Mouse (Mus musculus) thymus, postnatal 25 days (tissue): ENCODE measurements around the gene Metap2.
A peak's percentile ranks its signal among the peaks of the same experiment; 100 is the strongest.

Source experiments
- DNase-seq: peaks from one replicate; pipeline ENCODE4 v3.0.0; 2022

Metap2 gene

DNA sequence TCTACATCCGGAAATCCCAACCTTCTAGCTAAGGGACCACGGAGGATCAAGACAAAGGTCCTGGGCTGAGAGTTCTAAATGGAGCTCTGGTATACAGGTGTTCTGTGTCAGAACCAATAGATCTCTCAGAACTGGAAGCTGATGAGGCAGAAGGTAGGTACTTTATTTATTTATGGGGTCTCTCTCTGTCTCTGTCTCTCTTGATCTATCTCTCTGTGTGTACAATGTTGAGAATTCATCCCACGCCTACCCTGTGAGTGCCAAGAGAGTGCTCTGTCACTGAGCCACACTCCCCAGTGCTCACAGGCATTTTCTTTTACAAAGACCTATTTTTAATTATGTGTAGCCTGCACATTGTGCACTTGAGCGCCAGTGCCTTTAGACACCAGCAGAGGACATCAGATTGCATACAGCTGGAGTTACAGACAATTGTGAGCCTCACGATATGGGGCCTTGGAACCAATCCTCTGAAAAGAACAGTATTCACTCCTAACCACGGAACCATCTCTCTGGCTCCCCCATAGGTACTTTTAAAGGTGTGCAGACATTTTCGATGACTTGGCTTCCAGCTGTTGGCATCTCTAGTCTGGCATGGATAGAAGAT, at the start of gene Metap2:
Metap2 (minus strand) TSS at position 51 of the 604 bp plus-strand sequence.
- DNase-seq, result no peak

DNA sequence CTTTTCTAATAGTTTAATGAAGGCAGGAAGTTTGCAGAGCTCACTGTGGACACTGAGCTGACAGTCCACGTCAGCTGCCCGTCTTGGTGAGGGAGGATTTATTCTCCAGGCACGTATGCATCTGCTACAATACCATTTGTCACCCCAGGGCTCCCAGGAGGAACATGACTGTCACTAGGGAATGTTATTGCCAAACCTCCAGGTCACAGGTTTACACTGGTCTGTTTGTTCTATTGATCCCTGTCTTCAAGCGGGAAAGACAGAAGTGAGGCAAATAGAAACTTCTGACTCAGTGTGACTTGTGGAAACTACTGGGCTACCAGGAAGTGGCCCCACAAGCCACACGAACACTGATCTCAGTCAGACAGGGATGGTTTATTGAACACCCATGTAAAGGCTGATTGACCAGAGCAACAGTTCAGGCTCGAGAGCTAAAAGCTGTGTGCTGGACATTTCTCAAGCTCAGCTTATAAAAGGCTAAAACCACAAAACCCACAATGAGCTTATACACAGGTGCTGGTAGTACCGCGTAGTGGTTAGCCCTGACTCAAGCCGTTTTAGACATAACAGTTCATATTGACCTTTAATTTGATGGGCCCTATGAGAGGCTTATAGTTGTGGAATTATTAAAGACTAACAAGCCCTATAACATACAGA, 49.1 kb upstream of the Metap2 start:
- no peak for DNase-seq

DNA sequence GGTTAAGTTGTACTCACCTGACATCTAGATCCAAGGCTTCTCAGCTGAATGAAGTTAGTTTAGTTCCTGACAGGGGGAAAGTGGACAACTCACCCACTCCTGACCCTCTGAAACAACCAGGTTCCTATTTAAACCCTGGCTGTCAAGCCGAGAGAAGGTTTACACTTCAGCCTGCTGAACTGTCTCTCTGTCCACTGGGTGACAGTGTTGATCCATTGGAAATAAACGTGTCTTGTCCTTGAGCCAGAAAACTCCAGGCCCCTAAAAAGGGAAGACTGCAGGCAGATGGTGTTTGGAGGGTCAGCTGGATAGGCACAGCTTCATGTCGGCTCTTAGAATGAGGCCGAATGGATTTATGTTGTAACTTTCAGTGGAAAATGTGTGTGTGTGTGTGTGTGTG, 48.5 kb upstream of the Metap2 start:
- DNase-seq, result no peak

DNA sequence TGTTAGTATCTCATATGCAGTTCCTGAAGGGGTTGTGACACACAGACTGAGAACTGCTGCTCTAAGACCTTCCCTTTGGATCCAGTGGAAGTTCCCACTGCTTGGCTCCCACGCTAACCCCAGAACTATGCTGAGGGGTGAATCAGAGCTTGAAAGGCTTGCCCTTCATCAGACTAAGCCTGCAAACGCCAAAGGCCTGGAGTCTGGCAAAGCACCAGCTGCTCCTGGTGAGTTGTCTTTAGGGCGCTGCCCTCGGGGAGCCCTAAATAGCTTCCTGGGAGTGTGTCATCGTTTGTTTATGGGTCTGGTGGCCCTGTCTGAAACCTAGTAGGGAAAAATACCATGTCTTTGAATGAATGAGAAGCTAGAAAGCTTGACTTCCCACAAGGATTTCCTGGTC, 47.3 kb upstream of the Metap2 start:
- no peak for DNase-seq

DNA sequence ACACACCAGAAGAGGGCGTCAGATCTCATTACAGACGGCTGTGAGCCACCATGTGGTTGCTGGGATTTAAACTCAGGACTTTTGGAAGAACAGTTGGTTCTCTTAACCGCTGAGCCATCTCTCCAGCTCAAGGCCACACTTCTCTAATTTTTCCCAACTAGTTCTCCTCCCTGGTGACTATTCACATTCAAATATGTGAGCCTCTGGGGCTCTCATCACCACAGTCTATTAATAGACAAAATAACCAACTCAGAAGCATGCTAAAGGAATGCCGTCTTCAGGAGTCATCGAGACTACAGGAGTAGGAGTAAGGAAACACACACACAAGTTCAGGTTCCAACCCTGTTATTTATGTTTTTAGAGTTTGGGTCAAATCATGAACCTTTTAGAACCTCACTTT, 43.4 kb upstream of the Metap2 start:
- DNase-seq, result no peak

DNA sequence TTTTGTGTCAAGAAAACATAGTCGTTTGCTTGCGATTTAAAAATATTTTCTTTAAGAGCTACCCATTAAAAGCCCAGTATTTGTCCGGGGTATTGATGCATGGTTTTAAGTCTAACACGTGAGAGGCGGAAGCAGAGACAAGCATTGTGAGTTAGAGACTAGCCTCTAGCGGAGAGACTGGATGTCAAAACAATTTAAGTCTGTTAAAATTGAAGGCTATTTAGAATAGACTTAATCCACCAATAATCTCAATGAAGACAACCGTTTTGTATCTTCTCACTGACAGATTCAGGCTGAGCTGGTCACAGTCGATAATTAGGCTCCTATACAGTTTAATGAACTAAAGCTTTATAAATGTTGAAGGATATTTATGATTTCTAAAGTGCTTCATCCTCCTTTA, 42.8 kb upstream of the Metap2 start:
- DNase-seq, result no peak

DNA sequence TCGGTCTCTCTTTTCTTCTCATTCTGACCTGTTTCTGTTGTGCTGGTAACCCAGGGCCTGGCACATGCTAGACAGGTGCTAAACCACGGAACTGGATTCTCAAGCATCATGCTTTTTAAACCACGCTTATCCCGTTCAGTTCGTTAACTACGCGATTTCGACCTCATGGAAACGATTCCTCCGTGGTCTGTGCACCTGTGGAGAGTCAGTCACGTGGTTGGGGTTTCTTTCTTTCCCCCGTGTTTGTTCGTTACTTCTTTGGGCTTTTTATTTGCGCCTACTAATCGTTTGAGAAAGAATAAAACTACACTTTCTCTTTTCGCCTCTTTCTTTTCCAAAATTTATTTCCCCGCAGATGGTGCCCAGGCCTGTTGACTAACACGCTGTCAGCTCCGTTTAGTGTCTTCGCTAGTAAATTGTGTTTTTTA, 42.0 kb upstream of the Metap2 start:
- DNase-seq, result peak; percentile 79

DNA sequence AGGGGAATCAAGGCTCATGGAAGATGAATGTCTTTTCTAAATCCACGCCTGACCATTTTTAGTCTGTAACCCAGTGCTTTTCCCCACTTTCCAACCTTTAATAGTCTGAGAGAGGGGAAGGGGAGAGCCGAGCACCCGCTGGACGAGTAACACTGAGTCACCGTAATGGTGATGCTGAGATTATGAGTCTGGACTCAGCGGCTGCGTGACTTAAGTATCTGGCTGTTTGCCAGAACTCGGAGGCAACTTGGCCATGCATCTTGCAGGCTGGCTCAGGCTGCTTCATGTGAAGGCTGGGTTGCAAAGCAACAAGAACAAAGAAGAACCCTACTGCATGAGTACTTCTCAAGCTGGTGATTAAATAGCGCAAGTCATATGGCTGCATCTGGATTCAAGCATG, 37.1 kb upstream of the Metap2 start:
- DNase-seq, result no peak

DNA sequence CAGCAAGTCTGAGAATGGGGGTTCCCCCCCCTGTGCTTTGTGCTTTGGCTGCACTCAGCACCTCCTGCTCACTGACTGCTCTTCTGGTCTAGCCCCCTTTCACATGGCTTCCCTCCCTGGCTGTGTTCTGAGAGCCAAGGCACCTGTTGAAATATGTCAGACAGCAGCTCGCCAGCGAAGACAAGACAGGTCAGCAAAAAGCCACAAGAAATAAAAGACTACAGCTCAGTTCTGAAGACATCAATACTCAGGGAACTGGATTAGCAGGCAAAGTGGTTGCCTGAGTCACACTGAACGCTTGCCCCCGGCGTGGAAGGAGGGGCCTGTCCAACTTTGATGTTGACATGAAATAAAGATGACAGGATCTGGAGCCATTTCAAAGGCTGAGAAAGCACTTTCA, 36.0 kb upstream of the Metap2 start:
- DNase-seq, result peak; percentile 72

DNA sequence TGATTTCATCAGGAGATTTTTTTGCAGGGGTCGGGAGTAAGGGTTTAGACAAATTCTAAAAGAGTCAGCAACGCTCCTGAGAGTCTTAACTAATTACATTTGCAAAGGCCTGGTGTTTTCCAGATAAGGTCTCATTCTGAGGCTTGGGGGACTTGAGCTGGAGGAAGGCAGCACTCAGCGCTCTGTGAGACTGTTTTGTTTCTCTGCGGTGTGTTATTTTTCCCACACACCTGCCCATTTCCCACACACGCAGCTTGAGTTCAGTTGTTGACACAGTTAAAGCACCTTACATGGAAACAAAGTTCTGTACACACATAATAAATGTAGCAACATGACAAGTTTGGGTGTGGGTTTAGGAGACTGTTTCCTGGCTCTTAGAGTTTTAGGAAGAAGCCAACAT, 35.1 kb upstream of the Metap2 start:
- peak; percentile 50 for DNase-seq

DNA sequence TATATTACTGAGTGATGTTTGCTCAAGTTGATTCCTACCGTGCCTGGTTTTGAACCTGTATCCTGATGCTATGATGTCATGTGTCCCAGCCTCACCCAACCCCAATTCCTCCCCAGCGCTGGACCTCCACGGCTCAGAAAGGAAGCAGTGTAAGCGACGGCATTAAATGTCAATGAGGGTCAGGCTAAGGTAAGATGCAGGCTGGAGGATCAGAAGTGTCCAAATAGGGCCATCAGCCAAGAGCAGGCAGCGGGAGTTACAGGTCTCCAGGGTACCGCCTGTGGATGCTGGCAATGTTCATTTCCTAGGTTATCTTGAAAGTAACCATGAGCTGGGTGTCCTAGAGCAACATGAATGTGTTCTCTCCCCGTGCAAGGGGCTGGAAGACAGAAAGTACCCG, 34.5 kb upstream of the Metap2 start:
- no peak for DNase-seq

DNA sequence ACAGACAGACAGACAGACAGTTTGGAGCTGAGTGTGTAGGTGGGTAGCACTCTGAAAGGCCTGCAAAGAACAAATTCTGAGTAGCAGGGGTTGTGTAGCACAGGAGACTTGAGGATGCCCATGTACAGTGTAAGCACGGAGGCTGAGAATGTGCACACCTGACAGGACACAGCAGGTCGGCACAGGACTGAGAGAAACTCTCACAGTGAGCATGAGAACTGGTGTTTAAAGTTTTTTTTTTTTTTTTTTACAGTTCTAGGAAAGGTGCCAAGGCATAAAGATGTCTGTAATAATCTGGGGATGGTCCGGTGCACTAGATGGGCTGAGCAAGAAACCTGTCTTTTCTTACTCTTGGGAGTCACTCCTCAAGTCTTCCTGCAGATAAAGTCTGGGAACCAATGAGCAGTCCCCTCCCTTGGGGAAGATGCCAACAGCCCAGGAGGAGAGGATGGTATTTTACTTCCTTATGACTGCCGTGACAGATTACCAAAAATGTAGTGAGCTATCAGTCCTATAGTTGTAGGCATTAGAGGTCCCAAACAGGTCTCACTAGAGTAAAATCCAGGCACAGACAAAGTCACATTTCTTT, 33.4 kb upstream of the Metap2 start:
- DNase-seq, result no peak

DNA sequence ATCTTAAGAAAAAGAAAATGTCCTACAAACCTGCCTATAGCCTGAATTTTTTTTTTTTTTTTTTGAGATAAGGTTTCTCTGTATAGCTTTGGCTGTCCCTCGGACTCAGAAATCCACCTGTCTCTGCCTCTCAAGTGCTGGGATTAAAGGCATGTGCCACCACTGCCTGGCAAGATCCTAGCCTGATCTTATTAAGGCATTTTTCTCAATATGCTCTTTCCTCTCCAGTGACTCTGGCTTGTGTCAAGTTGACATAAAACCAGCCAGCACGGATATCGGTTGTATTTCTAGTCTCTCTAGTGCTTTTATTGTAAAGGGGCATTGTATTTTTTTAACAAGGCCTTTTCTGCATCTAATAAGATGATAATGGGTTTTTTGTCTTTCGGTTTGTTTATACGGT, 27.8 kb upstream of the Metap2 start:
- no peak for DNase-seq

DNA sequence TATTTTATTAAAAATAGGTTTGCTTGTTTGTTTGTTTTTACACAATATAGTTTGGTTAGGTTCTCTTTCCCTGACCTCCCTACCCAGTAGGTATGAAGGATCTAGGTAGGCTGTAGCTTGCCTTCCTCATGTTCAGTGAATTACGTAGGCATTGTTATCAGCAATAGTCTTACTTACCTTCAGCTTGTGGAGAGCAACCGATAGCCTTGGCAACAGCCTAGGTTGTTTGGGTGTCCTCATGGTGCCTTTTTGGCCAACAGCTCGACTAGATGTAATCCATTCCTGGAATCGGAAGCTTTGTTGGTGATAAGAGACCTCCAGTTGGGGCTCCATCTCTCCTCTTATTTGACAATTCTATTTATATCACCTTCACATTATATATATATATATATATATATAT, 24.3 kb upstream of the Metap2 start:
- DNase-seq, result no peak

DNA sequence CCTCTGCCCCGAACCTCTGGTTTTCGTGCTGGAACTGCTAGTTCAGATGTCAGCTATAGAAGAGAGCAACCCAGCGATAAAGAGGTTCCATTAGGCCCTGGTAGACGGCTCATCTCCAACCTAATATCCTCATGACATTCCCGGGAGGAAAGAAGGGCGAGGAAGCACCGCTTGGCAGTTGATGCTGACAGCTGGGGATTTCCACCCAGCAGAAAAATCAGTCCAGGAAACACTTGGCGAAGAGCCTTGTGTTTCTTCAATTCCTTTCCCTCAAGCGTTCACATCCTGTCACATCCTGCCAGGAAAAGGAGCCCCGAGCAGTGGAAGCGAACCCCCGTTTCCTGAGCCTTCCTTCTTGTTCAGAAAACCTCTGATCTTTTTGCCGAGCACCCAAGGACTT, 22.3 kb upstream of the Metap2 start:
- DNase-seq, result no peak

DNA sequence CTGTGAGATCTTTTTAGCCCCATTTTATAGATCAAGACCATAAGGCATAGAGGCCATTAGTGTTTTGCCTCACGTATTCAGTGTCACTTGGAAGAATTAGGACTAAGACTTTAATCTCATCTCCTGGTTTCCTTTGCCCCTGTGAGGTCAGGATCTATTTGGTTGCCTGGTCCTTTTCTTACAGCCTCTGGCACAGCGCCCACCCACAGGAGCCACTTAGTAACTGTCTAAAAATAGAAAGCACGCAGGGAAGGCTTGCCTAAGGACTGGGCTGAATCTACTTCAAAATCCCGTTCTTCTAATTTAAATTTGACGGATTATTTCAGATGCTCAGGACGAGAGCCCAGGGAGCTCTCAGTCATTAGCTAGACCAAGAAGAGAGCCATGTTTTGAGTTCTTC, 21.8 kb upstream of the Metap2 start:
- no peak for DNase-seq

DNA sequence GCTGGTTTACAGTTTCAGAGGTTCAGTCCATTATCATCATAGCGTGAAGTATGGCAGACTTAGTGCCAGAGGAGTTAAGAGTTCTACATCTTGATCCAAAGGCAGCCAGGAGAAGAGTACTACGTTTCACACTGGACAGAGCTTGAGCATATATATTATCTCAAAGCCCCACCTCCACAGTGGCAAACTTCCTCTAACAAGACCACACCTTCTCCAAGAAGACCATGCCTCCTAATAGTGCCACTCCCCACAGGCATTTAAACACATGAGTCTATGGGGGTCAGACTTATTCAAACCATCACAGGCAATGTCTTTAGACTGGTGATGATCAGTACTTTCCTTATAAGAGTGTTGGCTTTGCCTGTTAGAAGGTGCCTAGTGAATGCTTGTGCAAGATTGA, 21.2 kb upstream of the Metap2 start:
- no peak for DNase-seq

DNA sequence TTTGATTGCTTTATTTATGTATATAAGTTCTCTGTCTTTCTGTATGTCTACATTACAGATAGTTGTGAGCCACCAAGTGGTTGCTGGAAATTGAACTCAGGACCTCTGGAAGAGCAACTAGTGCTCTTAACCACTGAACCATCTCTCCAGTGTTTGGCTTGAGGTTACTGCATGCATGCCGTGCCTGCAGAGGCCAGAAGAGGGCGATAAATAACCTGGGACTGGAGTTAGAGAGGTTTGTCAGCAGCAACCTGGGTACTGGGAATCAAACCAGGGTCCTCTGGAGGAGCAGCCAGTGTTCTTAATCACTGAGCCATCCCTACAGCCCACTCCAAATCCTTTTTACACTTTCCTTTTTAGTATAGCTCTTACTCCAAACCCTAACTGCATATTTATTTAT, 19.9 kb upstream of the Metap2 start:
- no peak for DNase-seq

DNA sequence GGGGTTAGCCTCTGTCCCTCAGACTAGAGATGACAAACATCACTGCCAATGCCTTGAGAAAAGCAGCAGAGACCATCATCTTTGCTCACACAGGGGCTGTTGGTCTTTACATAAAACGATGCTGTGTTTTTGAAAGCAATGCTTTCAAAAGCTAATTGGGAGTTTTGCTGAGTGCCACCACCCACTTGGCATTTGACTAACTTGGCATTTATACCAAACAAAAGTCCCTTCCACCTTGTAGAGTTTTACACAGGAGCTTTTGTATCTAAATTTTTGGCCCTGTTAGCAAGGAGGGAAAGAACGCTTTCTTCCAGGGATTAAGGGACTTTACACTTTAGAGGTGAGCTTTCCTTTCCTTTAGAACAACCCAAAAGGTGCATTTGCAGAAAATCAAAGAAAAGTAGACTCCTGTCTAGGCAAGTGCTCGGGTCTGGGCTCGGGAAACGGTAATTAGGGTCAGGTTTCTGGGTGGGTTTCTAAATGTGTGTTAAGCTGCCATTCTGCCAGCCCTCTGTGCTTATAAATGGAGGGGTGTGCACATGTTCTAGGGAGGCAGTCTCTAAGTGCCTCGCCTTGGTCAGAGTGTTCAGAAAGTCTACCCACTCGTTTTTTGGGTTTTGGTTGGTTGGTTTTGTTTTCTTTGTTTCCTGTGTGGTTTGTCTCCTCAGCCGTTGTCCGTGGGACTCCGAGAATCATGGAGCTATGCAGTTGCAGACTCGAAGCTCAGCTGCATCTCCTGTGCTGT, 18.8 kb upstream of the Metap2 start:
- DNase-seq, result peak; percentile 52

DNA sequence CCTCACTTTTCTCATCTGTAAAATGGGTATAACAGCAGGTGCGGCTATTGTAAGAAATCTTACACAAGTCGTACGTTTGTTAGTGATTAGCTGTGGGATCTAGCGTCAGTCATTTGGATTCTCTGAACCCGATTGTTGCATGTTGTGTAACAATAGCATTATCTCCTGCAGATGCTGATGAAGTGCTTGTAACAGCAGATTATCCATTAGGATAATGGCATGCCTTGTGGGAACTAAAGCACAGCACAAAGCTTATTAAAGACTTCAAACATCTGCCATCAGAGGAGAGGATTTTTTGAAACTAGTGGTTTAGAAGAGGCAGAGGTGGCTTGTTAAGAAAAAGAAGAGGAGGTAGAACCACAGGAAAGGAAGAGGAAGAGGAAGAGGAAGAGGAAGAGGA, 16.6 kb upstream of the Metap2 start:
- no peak for DNase-seq

DNA sequence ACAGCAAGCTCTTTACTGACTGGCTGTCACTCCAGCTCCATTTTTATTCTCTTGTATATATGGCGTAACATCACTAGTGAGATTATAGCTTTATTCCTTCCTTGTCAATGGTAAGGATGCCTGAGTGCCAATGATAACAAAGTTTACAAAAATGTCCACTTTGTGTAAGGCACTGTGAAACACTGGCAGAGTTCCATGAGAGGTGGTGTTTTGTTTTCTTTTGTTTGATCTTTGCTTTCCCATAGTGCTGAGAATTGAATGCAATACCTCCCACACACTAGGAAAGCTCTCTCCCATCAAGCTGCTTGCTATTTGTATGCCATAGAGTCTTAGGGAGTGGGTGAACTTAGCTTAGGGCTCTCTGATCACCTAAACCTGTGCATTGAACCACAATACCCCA, 16.0 kb upstream of the Metap2 start:
- DNase-seq, result no peak

DNA sequence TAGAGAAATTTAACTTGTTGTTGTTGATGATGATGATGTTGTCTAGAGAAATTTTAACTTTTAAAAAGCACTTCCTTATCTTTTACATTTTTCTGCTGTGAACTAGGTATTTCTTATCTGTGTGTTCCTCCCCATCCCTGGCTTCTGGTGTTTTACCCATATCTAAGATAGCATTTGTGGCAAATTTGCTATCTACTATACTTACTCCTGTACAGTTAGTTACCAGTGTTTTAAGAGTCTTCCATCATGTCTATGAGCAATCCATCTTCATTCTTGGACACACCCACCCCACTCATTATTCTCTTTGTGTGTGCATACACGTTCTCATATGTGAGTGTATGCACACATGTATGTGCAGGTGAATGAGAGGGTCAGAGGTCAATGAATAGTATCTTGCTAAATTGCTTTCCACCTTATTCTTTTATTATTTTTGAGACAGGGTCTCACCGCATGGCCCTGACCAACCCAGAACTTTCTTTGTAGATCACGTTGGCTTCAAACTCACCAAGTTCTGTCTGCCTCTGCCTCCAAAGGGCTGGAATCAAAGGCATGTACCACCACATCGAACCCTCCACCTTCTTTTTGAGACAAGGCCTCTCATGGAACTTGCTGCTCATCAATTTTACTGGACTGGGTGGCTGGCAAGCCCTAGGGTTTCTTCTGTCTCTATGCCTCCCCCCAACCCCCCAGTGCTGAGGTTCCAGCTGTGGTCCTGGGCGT, 15.4 kb upstream of the Metap2 start:
- no peak for DNase-seq

DNA sequence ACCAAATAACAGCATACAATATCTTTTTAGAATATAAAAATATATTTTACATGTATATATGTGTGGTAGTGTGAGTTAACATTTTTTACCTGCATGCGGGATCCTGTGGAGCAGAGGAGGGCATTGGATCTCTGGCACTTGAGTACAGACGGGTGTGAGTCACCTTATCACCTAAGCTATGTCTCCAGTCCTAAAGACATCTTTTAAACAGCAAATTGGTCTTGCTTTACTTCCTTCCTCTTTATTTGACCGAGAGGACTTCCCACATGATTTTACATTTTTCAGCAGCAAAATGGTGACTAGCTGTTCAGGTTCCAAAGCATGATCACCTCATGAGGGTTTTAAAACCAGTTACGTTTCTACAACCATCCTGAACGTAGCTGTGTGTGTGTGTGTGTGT, 14.4 kb upstream of the Metap2 start:
- DNase-seq, result no peak
